Mouse (Mus musculus) hindbrain, embryonic 10.5 days (tissue): ENCODE data around the gene Zic1. TPM values are rescaled to one million over a fixed set of nuclear protein-coding genes. Genes with fewer than 3 reads are reported as not detected.
A peak's percentile ranks its signal among the peaks of the same experiment; 100 is the strongest.

Experiments used
- DNase-seq: peaks from one replicate; pipeline ENCODE4 v3.0.0-alpha.2; 2017; ENCODE audit warnings: low spot score
- H3K27ac ChIP-seq: fragments of 300-500 bp; sonication (generic); 2 replicates; pipeline ENCODE4 v1.5.1; 2016; ENCODE audit warnings: mild to moderate bottlenecking, moderate library complexity
- H3K27me3 ChIP-seq: fragments of 300-500 bp; sonication (generic); 2 replicates; pipeline ENCODE4 v1.6.1; 2016; ENCODE audit warnings: mild to moderate bottlenecking; ENCODE audit not compliant: poor library complexity, insufficient read depth, severe bottlenecking
- H3K36me3 ChIP-seq: fragments of 300-500 bp; sonication (generic); 2 replicates; pipeline ENCODE4 v1.6.1; 2016; ENCODE audit warnings: mild to moderate bottlenecking, moderate library complexity
- H3K4me1 ChIP-seq: fragments of 300-500 bp; sonication (generic); replicated peaks from 2 replicates; pipeline ENCODE4 v1.6.1; 2016; ENCODE audit warnings: mild to moderate bottlenecking
- H3K4me3 ChIP-seq: fragments of 300-500 bp; sonication (generic); 2 replicates; pipeline ENCODE4 v1.5.1; 2016; ENCODE audit warnings: mild to moderate bottlenecking, moderate library complexity
- H3K9me3 ChIP-seq: fragments of 300-500 bp; sonication (generic); 2 replicates; pipeline ENCODE4 v1.6.1; 2016; ENCODE audit warnings: mild to moderate bottlenecking, moderate library complexity
- WGBS: fragments of 180-500 bp; shearing (Covaris S2); methylation state at CpG from one replicate; pipeline ENCODE4 v1.1.7; 2016; 5-methylcytosine and 5-hydroxymethylcytosine counted together
- polyA plus RNA-seq: library from polyadenylated mRNA; unstranded; fragments of >200 nt; fragmentation: Nextera tagmentation; extraction: Ambion mirVana; gene quantifications from 2 replicates; pipeline ENCODE4 v1.2.1, GENCODE M21; 2016

Zic1 gene
- polyA plus RNA-seq, 1 experiment from 2014 or later: 8.1 TPM

DNA sequence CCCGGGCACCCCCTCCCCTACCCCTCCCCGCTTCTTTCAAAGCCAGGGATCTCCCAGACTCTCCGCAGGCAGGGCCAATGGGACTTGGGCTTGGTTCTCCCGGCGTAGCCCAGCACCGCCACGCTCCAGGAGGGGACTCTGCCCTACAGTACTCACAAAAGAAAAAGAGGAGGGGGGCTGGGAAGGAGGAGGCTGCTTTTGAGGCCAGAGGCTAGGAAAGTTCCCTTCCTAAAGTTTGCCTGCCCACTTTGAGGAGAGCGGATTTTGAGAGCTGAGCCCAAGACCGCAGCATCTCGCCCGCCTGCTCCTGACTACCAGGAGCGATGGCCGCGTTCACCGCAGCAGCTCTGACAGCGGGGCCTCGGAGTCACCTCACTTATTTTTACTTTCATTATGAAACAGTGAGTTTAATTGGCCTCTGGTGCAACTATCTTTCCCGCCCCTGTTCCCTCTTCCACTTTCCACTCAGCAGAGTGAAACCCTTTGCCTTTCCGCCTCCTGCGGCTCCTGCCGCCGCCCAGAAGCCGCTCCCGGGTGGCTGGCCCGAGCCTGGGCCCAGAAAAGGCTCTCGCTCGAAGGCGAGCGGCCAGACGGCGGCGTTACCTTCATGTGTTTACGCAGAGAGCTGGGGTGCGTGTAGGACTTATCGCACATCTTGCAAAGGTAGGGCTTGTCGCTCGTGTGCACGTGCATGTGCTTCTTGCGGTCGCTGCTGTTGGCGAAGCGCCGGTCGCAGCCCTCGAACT, 3.6 kb downstream of the Zic1 start, which contains the start of gene Zic4:
Gene Zic4, plus strand, starts transcription at position 558 of the 746 bp plus-strand sequence.
- Histone ChIP-seq H3K4me1 (peaks cover 20% of the 10 kb centered on the region; the same call in 1 of the 2 replicates), H3K36me3 (peaks cover 31% of the 10 kb centered on the region), H3K27me3 (peaks cover 100% of the 10 kb centered on the region), H3K9me3 (no peaks in the 10 kb centered on the region), H3K4me3 (peak within 1 kb of the TSS; percentile 69), H3K27ac (peak within 1 kb of the TSS; percentile 94)
- DNase-seq: peak; percentile 80
- under 1% methylated on average over 45 of the region's 45 CpGs for WGBS

- WGBS: under 1% methylated on average over 35 of the region's 35 CpGs
- peaks cover 31% of the 10 kb centered on the region for H3K36me3 ChIP-seq
- peaks cover 100% of the 10 kb centered on the region for H3K27me3 ChIP-seq
- H3K4me1 ChIP-seq: peaks cover 18% of the 10 kb centered on the region; the same call in 1 of the 2 replicates
- H3K27ac ChIP-seq: peak overlapping the region; percentile 94
- H3K9me3 ChIP-seq: no peaks in the 10 kb centered on the region
- DNase-seq: peak; percentile 40
- H3K4me3 ChIP-seq: peak overlapping the region; percentile 69
These were observed 4.4 kb downstream of the Zic1 start for GRCm38 (mm10) chr9:91361033-91361855.

DNA sequence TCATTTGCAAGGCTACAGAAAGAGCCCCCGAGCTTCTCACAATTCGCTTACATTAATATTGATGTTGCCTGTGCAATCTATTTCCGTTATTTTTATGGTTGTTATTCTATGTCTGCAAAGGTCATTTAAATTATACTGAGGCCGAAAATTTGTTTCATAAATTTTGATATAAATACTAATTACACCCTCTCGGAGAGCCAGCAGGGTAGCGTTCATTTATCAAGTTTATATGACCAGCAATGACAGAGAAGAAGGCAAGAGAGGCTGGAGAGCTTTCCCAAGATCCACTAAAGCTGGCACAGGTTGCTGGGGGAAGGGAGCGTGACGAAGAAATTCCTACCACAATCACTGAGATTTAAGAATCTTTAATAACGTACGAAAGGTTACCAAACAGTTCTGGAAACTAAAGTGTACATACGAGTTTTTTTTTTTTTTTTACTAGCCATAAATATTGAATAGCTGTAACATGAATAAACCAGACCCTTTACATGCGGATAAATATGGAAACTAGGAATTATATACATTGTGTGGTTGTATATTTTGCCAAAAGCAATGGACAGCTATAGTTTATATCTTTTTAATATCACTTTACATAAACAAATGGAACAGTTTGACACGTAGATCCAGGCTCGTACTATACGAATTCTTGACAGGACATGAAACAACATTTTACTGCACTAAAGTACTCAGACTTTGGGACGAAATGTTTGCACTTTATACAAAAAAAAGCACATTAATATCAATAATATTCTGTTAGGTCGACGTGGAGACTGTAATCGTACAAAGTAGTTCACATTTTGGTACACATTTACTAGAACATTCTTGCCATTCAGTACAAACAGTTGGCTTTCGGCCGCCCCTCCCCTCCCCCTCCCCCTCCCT, 5.2 kb downstream of the Zic1 start:
- Histone ChIP-seq H3K36me3 (peaks cover 31% of the 10 kb centered on the region), H3K9me3 (no peaks in the 10 kb centered on the region), H3K4me1 (peaks cover 23% of the 10 kb centered on the region; the same call in 1 of the 2 replicates), H3K27me3 (peaks cover 100% of the 10 kb centered on the region), H3K4me3 (peak overlapping the region; percentile 69), H3K27ac (peak overlapping the region; percentile 94)
- DNase-seq: no peak
- 4% methylated on average over 21 of the region's 21 CpGs for WGBS

DNA sequence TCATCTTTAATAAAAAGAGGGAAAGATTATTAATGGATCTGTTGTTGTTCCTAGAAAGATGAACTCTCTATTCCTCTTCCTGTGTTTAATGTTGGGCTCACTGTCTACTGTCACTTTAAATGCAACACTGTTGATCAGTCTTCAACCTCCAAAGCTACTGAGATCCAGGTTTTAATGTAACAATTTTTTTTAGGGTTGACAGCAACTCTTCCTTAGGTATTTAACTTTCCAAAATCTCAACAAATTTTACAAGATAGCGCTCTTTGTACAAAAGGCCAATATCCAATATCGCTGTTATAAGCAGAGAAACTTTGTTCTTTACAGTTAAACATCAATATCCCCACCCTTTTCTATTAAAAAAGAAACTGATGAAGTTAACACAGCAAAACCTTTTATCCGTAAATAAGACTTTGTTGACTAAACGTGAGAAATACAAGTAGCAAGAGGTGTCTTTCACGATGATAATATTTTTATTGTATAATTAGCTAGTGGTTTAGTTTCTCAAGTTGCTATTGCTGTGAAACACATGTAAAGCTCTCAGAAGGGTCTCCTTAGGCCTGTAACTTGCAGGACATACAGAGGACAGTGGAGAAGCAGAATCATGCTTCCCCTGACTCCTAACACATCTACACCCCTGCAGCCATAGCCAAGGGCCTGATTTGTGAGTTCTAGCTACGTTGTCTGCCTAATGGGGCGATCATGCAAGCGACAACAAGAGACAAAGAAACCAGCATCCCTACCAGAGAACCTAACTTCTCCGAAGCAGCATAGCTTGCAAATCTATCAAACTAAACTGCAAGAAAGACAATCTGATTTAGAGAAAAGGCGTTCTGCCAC, 6.5 kb downstream of the Zic1 start:
- WGBS: 10% methylated on average over 10 of the region's 10 CpGs
- Histone ChIP-seq H3K27ac (peak overlapping the region; percentile 82), H3K4me1 (peaks cover 25% of the 10 kb centered on the region; the same call in 1 of the 2 replicates), H3K4me3 (peak overlapping the region; percentile 69), H3K27me3 (peaks cover 100% of the 10 kb centered on the region), H3K36me3 (peaks cover 27% of the 10 kb centered on the region), H3K9me3 (no peaks in the 10 kb centered on the region)
- DNase-seq: peak; percentile 51

- DNase-seq: no peak
- peaks cover 14% of the 10 kb centered on the region for H3K36me3 ChIP-seq
- H3K4me1 ChIP-seq: peaks cover 42% of the 10 kb centered on the region
- no peaks in the 10 kb centered on the region for H3K9me3 ChIP-seq
- H3K27ac ChIP-seq: no peak overlapping the region
- H3K4me3 ChIP-seq: 0 out of 2 replicates have a peak overlapping the region, but pooled peaks have one; percentile 18
- 13% methylated on average over 3 of the region's 3 CpGs for WGBS
- H3K27me3 ChIP-seq: peaks cover 100% of the 10 kb centered on the region
These were observed 8.3 kb downstream of the Zic1 start for GRCm38 (mm10) chr9:91357321-91357720.

DNA sequence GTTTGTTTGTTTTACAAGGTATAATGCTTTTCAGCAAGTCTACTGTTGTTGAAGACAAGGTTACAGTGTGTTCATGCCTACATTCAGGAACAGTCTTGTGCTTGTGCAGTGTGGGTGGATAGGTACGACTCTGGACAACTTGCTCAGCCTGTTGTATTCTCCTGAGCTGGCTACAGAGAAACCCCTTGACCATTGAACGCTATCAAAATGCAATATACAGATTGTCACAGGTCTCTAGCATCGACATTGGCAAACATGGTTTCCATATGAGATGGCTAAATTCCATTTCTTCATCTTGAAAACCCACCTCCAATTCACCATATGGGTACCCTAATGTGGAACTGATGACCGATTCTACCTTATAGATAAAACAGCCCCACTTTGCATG, 9.3 kb downstream of the Zic1 start:
- H3K4me1 ChIP-seq: peaks cover 42% of the 10 kb centered on the region
- H3K27ac ChIP-seq: 0 out of 2 replicates have a peak overlapping the region, but pooled peaks have one; percentile 81

DNA sequence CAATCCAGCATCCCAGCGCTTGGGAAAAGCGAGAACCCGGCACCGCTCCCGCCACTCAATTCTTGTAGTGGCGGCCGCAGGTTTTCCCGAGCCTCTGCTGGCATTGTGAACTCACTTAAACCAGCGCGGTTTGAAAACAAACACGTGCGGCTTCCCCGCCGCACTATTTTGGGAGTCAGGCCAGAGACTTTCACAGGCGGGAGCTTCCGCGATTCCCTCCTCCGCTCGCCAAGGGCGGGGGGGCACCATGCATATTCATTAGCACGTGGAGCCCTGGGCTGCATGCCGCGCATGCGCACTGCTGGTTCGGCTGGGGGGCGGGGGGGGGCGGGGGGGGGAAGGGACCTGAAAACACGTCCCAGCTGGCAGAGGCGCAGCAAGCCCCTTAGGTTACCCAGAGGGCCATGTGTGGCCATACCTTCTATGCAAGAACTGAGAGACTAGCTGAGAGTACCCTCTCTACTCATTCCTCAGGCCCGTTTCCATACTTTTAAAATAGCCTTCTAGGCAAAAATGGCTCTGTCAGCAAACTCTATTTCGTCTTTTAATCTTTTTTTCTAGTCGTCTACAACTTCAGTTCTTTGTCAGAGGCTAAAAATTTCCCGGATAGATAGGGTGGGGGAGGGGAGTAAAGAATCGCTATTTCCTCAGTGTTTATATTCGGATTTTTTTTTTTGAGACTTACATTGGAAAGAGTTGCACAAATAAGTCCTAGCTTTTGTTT, 9.8 kb downstream of the Zic1 start:
- H3K4me1 ChIP-seq: peaks cover 44% of the 10 kb centered on the region
- H3K27ac ChIP-seq: peak overlapping the region; percentile 81
- peak; percentile 91 for DNase-seq
- peak overlapping the region; percentile 48 for H3K4me3 ChIP-seq
- WGBS: under 1% methylated on average over 34 of the region's 35 CpGs
- no peaks in the 10 kb centered on the region for H3K9me3 ChIP-seq
- H3K27me3 ChIP-seq: peaks cover 100% of the 10 kb centered on the region
- no peaks in the 10 kb centered on the region for H3K36me3 ChIP-seq

More for the DNA sequence above, 9.3 kb downstream of the Zic1 start:
- Histone ChIP-seq H3K36me3 (0 out of 2 replicates have a peak, but pooled peaks cover 4% of the 10 kb centered on the region), H3K9me3 (no peaks in the 10 kb centered on the region), H3K4me3 (peak overlapping the region; percentile 48; the same call in 1 of the 2 replicates), H3K27me3 (peaks cover 100% of the 10 kb centered on the region)
- DNase-seq: no peak
- WGBS: 9% methylated on average over 4 of the region's 4 CpGs

GRCm38 (mm10) chr9:91355270-91355589, 10.4 kb downstream of the Zic1 start:
- Histone ChIP-seq H3K27ac (peak overlapping the region; percentile 81), H3K36me3 (no peaks in the 10 kb centered on the region), H3K9me3 (no peaks in the 10 kb centered on the region), H3K27me3 (peaks cover 100% of the 10 kb centered on the region), H3K4me3 (peak overlapping the region; percentile 48), H3K4me1 (peaks cover 46% of the 10 kb centered on the region)
- no peak for DNase-seq
- under 1% methylated on average over 7 of the region's 7 CpGs for WGBS

DNA sequence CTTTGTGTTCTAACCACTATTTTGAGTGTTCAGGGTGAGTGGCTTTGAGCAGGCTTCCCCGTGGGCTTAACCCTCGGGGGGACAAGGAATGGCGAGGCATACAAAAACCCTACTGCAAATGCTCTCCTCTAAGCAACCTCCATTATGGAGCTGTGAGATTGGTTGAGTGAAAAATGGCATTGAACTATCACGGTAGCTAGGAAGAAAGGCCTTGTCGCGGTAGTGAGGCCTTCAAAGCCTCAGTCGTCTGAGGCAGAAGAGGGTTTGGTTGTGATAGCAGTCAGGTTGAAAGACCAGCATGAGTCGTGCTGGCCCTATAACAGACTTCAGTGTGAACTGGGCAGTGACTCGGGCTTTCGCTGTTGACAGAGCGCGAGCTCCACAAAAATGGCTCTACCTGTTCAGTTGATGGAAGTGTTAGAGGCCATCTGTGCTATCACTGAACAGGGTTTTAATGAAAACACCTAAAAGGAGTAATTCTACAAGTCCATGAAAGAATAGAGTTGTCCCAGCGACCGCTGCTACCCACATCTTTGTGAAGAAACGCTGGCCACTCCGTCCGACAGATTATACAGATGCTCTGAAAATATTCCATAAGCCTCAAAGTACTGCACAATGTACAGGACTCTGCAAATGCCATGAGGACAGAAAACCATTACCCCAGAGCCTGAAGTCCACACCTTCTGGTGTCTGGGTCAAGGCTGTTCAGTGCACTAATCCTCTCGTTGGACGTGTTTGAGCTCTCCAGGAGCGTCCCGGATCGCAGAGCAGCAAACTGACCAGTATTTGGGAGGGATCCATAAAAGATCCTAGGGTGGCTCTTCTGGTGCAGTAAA, 11.0 kb downstream of the Zic1 start:
- Histone ChIP-seq H3K36me3 (no peaks in the 10 kb centered on the region), H3K27ac (peak overlapping the region; percentile 81), H3K27me3 (peaks cover 100% of the 10 kb centered on the region), H3K4me1 (peaks cover 46% of the 10 kb centered on the region), H3K9me3 (no peaks in the 10 kb centered on the region), H3K4me3 (peak overlapping the region; percentile 48)
- 4% methylated on average over 22 of the region's 22 CpGs for WGBS
- peak; percentile 48 for DNase-seq

DNA sequence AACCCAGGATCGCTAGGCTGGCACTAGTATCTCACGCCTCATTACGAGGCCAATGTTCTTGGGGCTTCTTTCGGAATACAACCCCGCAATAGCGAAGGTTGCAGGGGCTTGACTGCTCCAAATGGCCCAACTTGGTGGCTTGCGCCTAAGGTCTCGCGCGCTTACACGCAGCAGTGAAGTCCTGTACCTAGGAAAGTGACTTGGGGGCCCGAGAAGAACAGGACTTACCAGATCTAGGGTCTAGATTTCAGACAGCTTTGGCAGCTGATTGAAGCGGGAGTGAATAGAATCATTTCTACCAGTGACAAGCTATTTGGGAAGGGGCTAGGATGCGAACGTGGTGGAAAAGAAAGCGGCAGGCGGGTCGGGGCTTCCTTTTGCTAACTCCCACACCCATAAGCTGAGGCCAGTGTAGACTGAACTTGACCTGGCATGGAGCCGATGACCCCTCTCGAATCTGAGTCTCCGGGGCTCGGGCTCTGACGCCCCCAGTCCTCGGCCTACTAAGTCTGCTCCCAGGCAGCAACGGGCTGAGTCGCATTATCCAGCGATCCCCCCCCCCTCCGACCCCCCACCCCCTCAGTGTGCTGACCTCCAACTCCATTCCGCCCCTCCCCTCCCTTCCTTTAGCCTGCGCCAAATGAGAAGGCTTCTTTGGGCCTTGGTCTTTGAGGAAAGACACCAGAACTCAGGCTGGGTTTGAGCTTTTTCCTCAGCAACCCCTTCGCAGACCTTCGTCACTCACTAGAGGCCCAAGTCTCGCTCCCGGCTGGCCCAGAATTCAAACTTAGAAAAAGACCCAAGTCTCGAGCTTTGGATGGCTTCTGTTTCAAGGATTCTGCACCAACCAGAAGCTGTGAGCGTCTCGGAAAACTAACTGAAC, 11.8 kb downstream of the Zic1 start:
- Histone ChIP-seq H3K27ac (peak overlapping the region; percentile 81), H3K4me1 (peaks cover 46% of the 10 kb centered on the region), H3K27me3 (peaks cover 100% of the 10 kb centered on the region)

More for the DNA sequence above, 11.8 kb downstream of the Zic1 start:
- H3K9me3 ChIP-seq: no peaks in the 10 kb centered on the region
- 3% methylated on average over 37 of the region's 37 CpGs for WGBS
- peak; percentile 55 for DNase-seq
- H3K36me3 ChIP-seq: no peaks in the 10 kb centered on the region
- peak overlapping the region; percentile 48 for H3K4me3 ChIP-seq
